Comparison of ENCODE assay signal across 8 mouse cellular contexts in genomic region chr15:77344127-77345125, GRCm38 (mm10). TPM values are rescaled to one million over a fixed set of nuclear protein-coding genes. Genes with fewer than 3 reads are reported as not detected.
DNase-seq lines count a peak whose midpoint lies in the region; ATAC-seq lines count a peak whose summit lies in the region.

No protein-coding gene starts in this region.

- H3K27ac ChIP-seq in hindbrain, embryonic 13.5 days: peak overlapping the region; percentile 80
- H3K27ac ChIP-seq in midbrain, embryonic 10.5 days (replicated peaks): peak overlapping the region; percentile 85

- H3K4me3 ChIP-seq in hindbrain, embryonic 13.5 days: no peak overlapping the region
- peak overlapping the region; percentile 43; the same call in 1 of the 2 replicates for H3K4me3 ChIP-seq in midbrain, embryonic 10.5 days

- DNase-seq in cerebellum, adult 9-11 months: peak; percentile 14
- DNase-seq in cerebellum, adult 11-12 months: no peak
- DNase-seq in embryo, embryonic 10.5 days (ENCODE audit: low spot score): peak; percentile 74
- DNase-seq in midbrain, embryonic 10.5 days (ENCODE audit: low spot score): peak; percentile 38
- no peak for DNase-seq in ovary, postnatal 14 days (ENCODE audit: low spot score)
- DNase-seq in urinary bladder, postnatal 4 days (ENCODE audit: low spot score in 2 of 2): no peak
- DNase-seq in testis, postnatal 14 days (ENCODE audit: low spot score): no peak

- H3K9me3 ChIP-seq in hindbrain, embryonic 13.5 days: no peaks in the 10 kb centered on the region
- no peaks in the 10 kb centered on the region for H3K9me3 ChIP-seq in midbrain, embryonic 10.5 days (replicated peaks)

- peak overlapping the region; percentile 57 for H3K9ac ChIP-seq in hindbrain, embryonic 13.5 days

- H3K36me3 ChIP-seq in hindbrain, embryonic 13.5 days: no peaks in the 10 kb centered on the region
- no peaks in the 10 kb centered on the region for H3K36me3 ChIP-seq in midbrain, embryonic 10.5 days

- peak overlapping the region; percentile 40 for H3K4me2 ChIP-seq in hindbrain, embryonic 13.5 days

- peaks cover 29% of the 10 kb centered on the region for H3K4me1 ChIP-seq in hindbrain, embryonic 13.5 days (replicated peaks)
- H3K4me1 ChIP-seq in midbrain, embryonic 10.5 days: peaks cover 26% of the 10 kb centered on the region

- ATAC-seq in hindbrain, embryonic 13.5 days (ENCODE audit: low FRiP score): no peak

- H3K27me3 ChIP-seq in hindbrain, embryonic 13.5 days: no peaks in the 10 kb centered on the region
- peaks cover 21% of the 10 kb centered on the region for H3K27me3 ChIP-seq in midbrain, embryonic 10.5 days (ENCODE audit: low read depth, poor library complexity, severe bottlenecking)

- WGBS in hindbrain, embryonic 13.5 days: 36% methylated on average over 17 of the region's 17 CpGs
- 48% methylated on average over 17 of the region's 17 CpGs for WGBS in midbrain, embryonic 10.5 days

RNA-seq across cellular contexts. Expression of gene Rbfox2, which starts 37.6 kb away (rescaled TPM):
- 158 and 159 TPM in 2 replicates for polyA plus RNA-seq in hindbrain, embryonic 13.5 days (2015; fragmentation: Nextera tagmentation; extraction: Ambion mirVana)
- 35.7 and 59.4 TPM in 2 replicates for polyA plus RNA-seq in midbrain, embryonic 10.5 days (2016; fragmentation: Nextera tagmentation; extraction: Ambion mirVana)

RNA-seq across cellular contexts. Expression of gene Apol7a, which starts 54.5 kb away (rescaled TPM):
- polyA plus RNA-seq in hindbrain, embryonic 13.5 days (2015; fragmentation: Nextera tagmentation; extraction: Ambion mirVana): 0.08 TPM in 1 of 2 replicates, not detected in the other
- polyA plus RNA-seq in midbrain, embryonic 10.5 days (2016; fragmentation: Nextera tagmentation; extraction: Ambion mirVana): not detected in 2 replicates

Comparison
In these comparisons a context has a peak if more than half of its experiments do, and no peak if none do; other contexts are left out.
1. DNase-seq: peak in cerebellum, adult 9-11 months (single experiment), embryo, embryonic 10.5 days (single experiment) and midbrain, embryonic 10.5 days (single experiment); none in cerebellum, adult 11-12 months (single experiment), ovary, postnatal 14 days (single experiment), urinary bladder, postnatal 4 days (0 of 2) and testis, postnatal 14 days (single experiment).